Mouse (Mus musculus) thymus, postnatal 36 days (tissue): ENCODE data around the gene Nxpe4.
"Not testable (repeated sequence)": the region's sequence is repeated elsewhere in the genome, so short reads cannot be mapped to it uniquely, and the experiment has no call there.

Source experiments
- DNase-seq, 2 experiments: peaks; one replicate each; pipeline ENCODE4 v3.0.0; 2022; ENCODE audit warnings: mixed read lengths in 2 of 2

The Nxpe4 gene

DNA sequence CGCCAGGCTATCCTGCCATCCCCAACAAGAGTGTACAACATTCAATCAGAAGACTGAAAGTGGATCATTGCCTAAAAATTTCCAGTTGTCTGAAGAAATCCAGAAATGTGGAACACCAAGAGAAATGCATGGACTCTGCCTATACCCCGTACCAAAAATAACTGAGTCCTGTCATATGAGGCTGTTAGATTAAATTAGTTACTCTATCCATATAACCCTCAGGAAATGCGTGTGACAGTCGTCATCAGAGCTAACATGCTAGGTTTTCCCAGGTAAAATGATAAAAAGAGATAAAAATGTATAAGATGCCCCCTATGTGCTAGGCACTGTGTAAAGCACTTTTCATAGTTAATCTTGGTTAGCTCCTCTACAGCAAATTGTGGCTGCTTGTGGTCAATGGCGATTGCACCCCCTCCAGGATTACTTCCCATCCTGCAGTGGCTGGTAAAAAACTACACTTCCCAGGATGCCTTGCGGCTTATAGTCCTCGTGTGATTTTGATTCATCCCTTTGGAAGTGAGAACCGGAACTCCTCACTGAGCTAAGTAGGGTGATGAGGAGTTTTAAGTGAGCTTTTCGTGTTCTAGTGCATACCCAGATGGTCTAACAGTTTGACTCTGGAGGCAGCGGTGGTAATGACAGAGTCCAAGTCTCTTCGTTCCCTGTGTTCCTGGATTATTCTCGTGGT, at the start of gene Nxpe4:
TSS of gene Nxpe4 (plus strand) at position 519 of the 688 bp plus-strand sequence.
- DNase-seq = no peak

- no peak for DNase-seq
Measured at GRCm38 (mm10) chr9:48126815-48127214, 35.0 kb upstream of the Nxpe4 start.

- no peak for DNase-seq
Measured at GRCm38 (mm10) chr9:48137507-48137906, 24.3 kb upstream of the Nxpe4 start.

- DNase-seq = no peak
Measured at GRCm38 (mm10) chr9:48140485-48141411, 21.1 kb upstream of the Nxpe4 start.

GRCm38 (mm10) chr9:48142646-48143045, 19.2 kb upstream of the Nxpe4 start:
- DNase-seq = no peak

DNA sequence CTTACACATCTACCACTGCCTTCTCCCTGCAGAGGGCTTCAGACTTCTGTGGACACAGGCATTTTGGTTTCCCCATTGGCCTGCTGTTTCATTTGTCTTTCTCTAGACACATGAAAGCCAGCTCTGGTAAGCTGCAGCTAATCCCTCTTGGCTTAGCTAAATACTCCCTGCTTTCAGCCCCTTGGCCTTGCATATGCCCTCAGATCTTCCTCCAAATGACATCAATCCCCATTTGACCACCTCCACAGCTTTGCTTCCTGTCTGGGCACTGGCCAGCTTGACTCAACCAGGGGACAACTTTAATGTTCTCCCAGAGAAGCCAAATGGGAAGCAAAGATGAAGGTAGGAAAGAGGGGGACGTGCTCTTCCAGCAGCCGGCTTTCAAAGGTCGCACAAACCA, 15.1 kb upstream of the Nxpe4 start:
- DNase-seq = no peak

- not testable (repeated sequence) for DNase-seq
Measured at GRCm38 (mm10) chr9:48166531-48166930, 4.7 kb downstream of the Nxpe4 start.

GRCm38 (mm10) chr9:48176764-48177163, 14.9 kb downstream of the Nxpe4 start:
- no peak for DNase-seq

GRCm38 (mm10) chr9:48181300-48181699, 19.5 kb downstream of the Nxpe4 start:
- no peak for DNase-seq

GRCm38 (mm10) chr9:48182718-48183414, 21.0 kb downstream of the Nxpe4 start:
- no peak for DNase-seq

- no peak for DNase-seq
Measured at GRCm38 (mm10) chr9:48184319-48184718, 22.5 kb downstream of the Nxpe4 start.

DNA sequence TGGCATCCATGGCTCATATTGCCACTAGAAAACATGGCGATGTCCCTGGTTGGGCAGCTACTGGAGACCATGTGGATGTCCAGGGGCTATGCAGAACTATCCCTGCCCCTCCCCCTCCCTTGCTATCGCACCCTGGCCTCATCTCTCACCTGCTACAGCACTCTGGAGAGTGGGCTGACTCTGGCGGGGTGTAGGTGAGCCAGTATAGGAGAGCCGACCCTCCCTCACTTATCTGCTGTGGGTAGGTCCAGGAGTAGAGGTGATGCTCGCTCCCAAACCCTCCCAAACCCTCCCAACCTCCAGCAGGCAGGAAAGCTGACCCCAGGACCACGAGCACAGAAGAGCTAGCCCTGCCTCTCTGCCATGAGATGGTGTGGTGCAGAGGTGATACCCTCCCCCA, 27.0 kb downstream of the Nxpe4 start:
- DNase-seq = no peak

- no peak for DNase-seq
Measured at GRCm38 (mm10) chr9:48197458-48197884, 35.6 kb downstream of the Nxpe4 start.

DNA sequence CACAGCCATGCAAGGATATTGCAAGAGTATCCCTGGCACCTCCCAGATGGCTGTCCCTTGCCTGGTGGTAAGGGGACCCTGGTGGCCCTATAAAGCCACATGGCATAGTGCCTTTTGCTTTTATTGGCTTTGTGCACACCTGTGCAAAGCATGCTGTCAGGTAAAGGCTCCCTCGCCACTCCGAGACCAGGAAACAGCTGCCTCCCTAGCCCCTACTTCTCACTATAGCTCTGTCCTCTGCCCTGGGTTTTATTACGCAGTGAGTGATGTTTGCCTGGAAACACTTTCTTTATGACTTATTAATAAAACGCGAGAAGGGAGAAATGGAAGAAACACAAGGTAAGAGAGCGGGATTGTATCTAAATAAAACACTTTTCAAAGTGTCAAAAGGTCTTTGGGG, 49.1 kb downstream of the Nxpe4 start:
- no peak for DNase-seq

- no peak for DNase-seq
Measured at GRCm38 (mm10) chr9:48211912-48212311, 50.1 kb downstream of the Nxpe4 start.

DNA sequence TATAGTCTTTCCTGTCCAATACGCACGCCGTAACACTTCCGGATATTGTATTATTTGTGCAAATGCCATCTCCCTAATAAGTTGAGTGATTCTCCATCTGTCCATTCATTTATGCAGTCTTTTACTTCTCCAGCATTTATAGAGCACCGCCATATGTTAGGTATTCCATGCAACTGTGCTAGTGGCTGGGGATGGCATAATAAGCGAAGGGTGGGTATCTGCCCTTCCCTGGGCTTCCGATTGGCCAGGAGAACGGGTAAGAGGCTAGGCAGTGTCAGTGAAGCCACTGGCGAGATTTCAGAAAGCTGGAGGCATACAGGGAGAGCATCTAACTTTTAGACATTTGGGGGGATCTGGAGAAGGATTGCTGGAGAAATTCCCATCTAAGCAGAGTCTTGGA, 52.9 kb downstream of the Nxpe4 start:
- DNase-seq = no peak

DNA sequence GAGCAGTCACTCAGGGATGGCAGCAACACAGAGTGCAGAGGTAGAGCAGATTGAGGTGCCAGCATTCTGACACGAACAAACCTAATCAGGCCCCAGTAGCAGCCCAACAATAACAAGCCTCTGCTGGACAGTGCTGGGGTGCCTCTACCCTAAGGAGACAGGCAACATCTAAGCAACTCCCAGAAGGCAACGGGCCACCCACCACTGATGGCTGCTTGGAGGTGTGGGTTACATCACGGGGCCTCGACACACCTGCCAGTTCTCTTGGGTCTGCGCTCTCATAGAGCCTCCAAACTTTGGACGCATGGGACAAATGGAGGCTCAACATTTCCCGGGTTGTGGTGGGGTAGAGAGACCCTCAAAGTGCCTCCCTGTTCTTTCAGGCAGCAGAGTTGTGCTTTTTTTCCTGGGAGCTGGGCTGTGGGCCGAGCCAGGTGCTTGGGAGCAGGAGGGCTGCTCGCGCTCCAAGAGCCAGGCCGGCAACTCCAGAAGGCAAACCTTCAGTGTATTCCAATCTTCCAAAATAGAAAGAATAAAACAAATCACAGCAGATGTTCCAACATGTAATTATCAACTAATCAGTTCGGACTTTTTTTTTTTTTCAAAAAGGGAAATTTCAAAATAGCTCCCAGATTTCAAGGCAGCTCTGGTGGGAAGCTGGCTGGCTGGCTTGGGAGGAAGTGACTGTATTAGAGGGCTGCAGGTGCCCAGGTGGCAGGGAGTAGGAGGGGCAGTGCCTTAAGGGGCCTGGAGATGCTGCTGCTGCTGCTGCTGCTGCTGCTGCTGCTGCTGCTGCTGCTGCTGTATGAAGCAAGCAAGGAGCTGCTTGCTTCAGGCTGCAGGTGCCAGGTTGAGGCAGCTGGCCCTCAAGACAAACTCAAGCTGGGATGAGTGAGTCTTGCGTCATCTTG, 54.5 kb downstream of the Nxpe4 start:
- DNase-seq = no peak

DNA sequence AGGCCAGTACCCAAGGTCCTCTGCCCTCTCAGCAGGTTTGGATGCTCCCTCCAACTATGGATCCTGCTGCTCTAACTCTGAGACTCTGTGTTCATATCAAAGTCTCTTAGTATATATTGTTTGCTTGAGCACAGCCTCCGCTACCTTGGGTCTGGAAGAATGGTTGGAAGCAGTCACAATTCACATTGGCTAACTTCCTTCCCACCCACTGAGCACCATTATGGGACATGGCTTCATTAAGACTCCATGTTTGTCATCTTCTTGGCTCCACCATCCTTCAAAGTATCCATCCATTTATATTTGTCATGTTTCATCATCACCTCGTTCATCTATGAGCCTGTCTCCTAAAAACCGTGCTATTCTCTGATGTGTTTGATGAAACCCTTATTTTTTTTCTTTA, 68.9 kb downstream of the Nxpe4 start:
- no peak for DNase-seq

DNA sequence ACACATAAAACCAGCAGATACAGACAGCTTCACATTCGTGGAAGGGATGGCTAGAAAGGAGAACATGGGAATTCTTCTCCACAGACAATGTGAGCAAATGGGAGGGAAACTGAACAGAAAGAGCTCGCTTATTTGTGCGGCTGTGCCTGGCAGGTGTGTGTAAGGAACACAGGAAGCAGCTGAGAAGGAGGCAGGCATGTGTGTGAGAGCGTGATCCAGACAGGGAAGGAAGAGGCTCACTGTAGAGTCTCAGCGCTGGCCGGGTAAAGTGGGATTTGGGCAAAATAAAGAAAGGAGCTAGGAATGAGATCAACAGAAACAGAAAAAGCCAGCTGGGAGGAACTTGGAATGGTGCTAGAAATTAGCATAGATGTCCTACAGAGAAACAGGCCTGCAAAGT, 74.6 kb downstream of the Nxpe4 start:
- DNase-seq = no peak

GRCm38 (mm10) chr9:48238153-48238755, 76.4 kb downstream of the Nxpe4 start:
- DNase-seq = peak; percentile 9 to 40

DNA sequence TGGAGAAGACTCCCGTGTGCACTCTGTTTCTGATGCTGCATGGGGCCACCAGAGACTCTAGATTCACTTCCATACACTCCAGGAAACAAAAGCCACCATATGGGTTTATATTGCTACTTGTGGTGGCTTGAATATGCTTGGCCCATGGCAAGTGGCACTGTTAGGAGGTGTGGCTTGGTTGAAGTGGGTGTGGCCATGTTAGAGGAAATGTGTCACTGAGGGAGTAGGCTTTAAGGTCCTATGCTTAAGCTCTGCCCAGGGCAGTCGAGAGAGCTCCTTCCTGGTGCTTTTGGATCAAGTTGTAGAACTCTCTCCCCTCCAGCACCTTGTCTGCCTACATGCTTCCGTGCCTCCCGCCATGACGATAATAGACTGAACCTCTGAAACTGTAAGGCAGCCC, 77.6 kb downstream of the Nxpe4 start:
- no peak for DNase-seq

DNA sequence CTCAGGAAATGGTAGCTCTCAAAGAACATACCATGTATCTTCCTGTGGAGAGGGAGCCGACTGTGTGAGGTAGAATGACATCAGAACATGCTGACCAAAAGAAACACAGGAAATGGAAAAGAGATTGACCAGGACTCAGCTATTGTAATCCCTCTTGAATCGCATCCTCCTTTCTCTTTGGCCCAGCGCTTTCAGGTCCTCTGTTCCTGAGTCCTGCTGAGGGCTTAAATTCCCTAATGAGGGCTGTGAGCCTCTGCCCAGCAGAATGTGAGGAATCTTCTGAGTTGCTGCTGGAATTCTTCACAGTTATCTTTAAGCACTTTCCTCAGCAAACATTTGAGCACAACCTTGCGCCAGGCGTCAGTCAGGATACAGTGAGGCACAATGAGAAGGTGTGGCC, 78.6 kb downstream of the Nxpe4 start:
- no peak for DNase-seq
